Mouse (Mus musculus) hindbrain, embryonic 13.5 days (tissue): ENCODE measurements around the gene Cdr2. TPM values are rescaled to one million over a fixed set of nuclear protein-coding genes. Genes with fewer than 3 reads are reported as not detected.
A peak's percentile ranks its signal among the peaks of the same experiment; 100 is the strongest.
"Not testable (repeated sequence)": the region's sequence is repeated elsewhere in the genome, so short reads cannot be mapped to it uniquely, and the experiment has no call there.

ENCODE experiments used
- ATAC-seq: fragments of 200-750 bp; cut with Nextera tagmentation; 2 replicates; pipeline ENCODE4 v1.8.0; 2017; ENCODE audit warnings: moderate TSS enrichment; ENCODE audit not compliant: low FRiP score
- H3K27ac ChIP-seq: fragments of 300-500 bp; sonication (generic); 2 replicates; pipeline ENCODE4 v1.5.1; 2015; ENCODE audit warnings: inconsistent platforms, mild to moderate bottlenecking, moderate library complexity
- H3K27me3 ChIP-seq: fragments of 300-500 bp; sonication (generic); 2 replicates; pipeline ENCODE4 v1.6.1; 2015; ENCODE audit warnings: mild to moderate bottlenecking, inconsistent platforms
- H3K36me3 ChIP-seq: fragments of 300-500 bp; sonication (generic); 2 replicates; pipeline ENCODE4 v1.6.1; 2015; ENCODE audit warnings: mild to moderate bottlenecking, inconsistent platforms
- H3K4me1 ChIP-seq: fragments of 300-500 bp; sonication (generic); replicated peaks from 2 replicates; pipeline ENCODE4 v1.6.1; 2015; ENCODE audit warnings: inconsistent platforms
- H3K4me2 ChIP-seq: fragments of 300-500 bp; sonication (generic); 2 replicates; pipeline ENCODE4 v1.6.1; 2015; ENCODE audit warnings: inconsistent platforms, mild to moderate bottlenecking, moderate library complexity
- H3K4me3 ChIP-seq: fragments of 300-500 bp; sonication (generic); 2 replicates; pipeline ENCODE4 v1.5.1; 2015; ENCODE audit warnings: mild to moderate bottlenecking, inconsistent platforms
- H3K9ac ChIP-seq: fragments of 300-500 bp; sonication (generic); 2 replicates; pipeline ENCODE4 v1.6.1; 2015; ENCODE audit warnings: mild to moderate bottlenecking, inconsistent platforms
- H3K9me3 ChIP-seq: fragments of 300-500 bp; sonication (generic); 2 replicates; pipeline ENCODE4 v1.6.1; 2016; ENCODE audit warnings: inconsistent platforms
- WGBS: fragments of 180-500 bp; shearing (Covaris S2); methylation state at CpG from one replicate; pipeline ENCODE4 v1.1.7; 2015; 5-methylcytosine and 5-hydroxymethylcytosine counted together
- polyA plus RNA-seq: library from polyadenylated mRNA; unstranded; fragments of >200 nt; fragmentation: Nextera tagmentation; extraction: Ambion mirVana; gene quantifications from 2 replicates; pipeline ENCODE4 v1.2.1, GENCODE M21; 2015

Cdr2 gene
- polyA plus RNA-seq, 1 experiment from 2014 or later, result 16.1 TPM

- 82% methylated on average over 3 of the region's 3 CpGs for WGBS
- no peak for ATAC-seq
- Histone ChIP-seq H3K9ac (no peak overlapping the region), H3K9me3 (no peaks in the 10 kb centered on the region), H3K4me3 (no peak overlapping the region), H3K27me3 (no peaks in the 10 kb centered on the region), H3K27ac (no peak overlapping the region), H3K36me3 (peaks cover 40% of the 10 kb centered on the region), H3K4me2 (no peak overlapping the region), H3K4me1 (no peaks in the 10 kb centered on the region)
Measured at GRCm38 (mm10) chr7:120961893-120962292, 20.2 kb downstream of the Cdr2 start.

DNA sequence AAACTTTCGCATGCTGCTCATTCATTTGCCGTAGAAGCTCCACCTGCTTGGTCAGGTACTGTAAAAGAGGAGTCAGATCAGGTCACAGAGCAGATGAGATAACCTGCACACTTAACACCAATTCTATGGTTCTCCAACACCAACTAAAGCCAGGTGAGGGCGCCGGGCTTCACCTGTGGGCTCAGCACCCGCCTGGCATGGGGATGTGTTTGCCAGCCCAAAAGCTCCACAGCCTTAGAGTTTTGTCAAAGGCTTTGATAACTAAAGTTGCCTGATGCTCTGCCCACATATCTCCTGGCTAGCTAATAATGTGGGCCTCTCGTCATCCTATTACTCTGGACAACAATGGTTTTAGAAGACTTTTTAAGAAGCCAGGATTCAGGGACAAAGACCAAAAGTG is 21.5 kb downstream of the Cdr2 start:
- WGBS, result 88% methylated on average over 6 of the region's 6 CpGs
- Histone ChIP-seq H3K36me3 (peaks cover 47% of the 10 kb centered on the region), H3K4me1 (no peaks in the 10 kb centered on the region), H3K9ac (no peak overlapping the region), H3K27ac (no peak overlapping the region), H3K4me2 (no peak overlapping the region), H3K4me3 (no peak overlapping the region), H3K27me3 (no peaks in the 10 kb centered on the region), H3K9me3 (no peaks in the 10 kb centered on the region)
- no peak for ATAC-seq

GRCm38 (mm10) chr7:120960116-120960515 is 22.0 kb downstream of the Cdr2 start:
- Histone ChIP-seq H3K4me2 (no peak overlapping the region), H3K27ac (no peak overlapping the region), H3K4me3 (no peak overlapping the region), H3K9ac (no peak overlapping the region), H3K27me3 (no peaks in the 10 kb centered on the region), H3K36me3 (peaks cover 47% of the 10 kb centered on the region), H3K9me3 (no peaks in the 10 kb centered on the region), H3K4me1 (no peaks in the 10 kb centered on the region)
- ATAC-seq, result no peak
- 70% methylated on average over 2 of the region's 2 CpGs for WGBS

- H3K4me2 ChIP-seq, H3K9me3 ChIP-seq, H3K4me1 ChIP-seq, H3K27me3 ChIP-seq, ATAC-seq, H3K4me3 ChIP-seq, H3K9ac ChIP-seq, H3K27ac ChIP-seq: not testable (repeated sequence)
- H3K36me3 ChIP-seq, result peaks cover 45% of the 10 kb centered on the region
- WGBS, result 90% methylated on average over 7 of the region's 7 CpGs
Measured at GRCm38 (mm10) chr7:120953591-120953990, 28.5 kb downstream of the Cdr2 start.

- Histone ChIP-seq H3K4me3 (no peak overlapping the region), H3K9ac (no peak overlapping the region), H3K4me2 (no peak overlapping the region), H3K27me3 (no peaks in the 10 kb centered on the region), H3K36me3 (peaks cover 80% of the 10 kb centered on the region), H3K27ac (no peak overlapping the region), H3K9me3 (no peaks in the 10 kb centered on the region), H3K4me1 (no peaks in the 10 kb centered on the region)
- WGBS, result 75% methylated on average over 7 of the region's 8 CpGs
- no peak for ATAC-seq
Measured at GRCm38 (mm10) chr7:120943936-120944509, 38.1 kb downstream of the Cdr2 start.

DNA sequence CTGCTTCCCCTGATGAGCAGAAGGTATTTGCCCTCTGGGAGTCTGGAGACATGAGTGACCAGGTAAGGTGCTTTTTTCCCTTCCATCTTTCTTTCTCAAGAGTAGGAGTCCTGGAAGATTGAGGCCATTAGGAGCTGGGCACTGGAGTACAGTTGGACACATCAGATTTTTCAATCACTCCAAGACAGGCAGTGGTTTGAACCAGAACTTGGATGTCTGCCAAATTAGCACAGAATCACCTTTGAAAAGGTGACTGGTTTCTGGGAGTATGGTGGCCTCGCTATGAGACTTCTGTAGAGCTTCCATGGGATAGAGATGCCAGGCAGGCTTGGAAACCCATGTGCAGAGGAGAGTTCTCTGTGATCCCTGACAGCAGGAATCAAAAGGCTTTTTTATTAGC is 39.6 kb downstream of the Cdr2 start:
- no peak for ATAC-seq
- WGBS, result 90% methylated on average over 1 of the region's 1 CpGs
- H3K4me3 ChIP-seq, result no peak overlapping the region
- no peak overlapping the region for H3K4me2 ChIP-seq
- no peak overlapping the region for H3K9ac ChIP-seq
- no peaks in the 10 kb centered on the region for H3K4me1 ChIP-seq
- H3K27me3 ChIP-seq, result no peaks in the 10 kb centered on the region
- peaks cover 83% of the 10 kb centered on the region for H3K36me3 ChIP-seq
- H3K9me3 ChIP-seq, result no peaks in the 10 kb centered on the region
- H3K27ac ChIP-seq, result no peak overlapping the region

GRCm38 (mm10) chr7:120941214-120941613 is 40.9 kb downstream of the Cdr2 start:
- no peak for ATAC-seq
- H3K27ac ChIP-seq, result no peak overlapping the region
- WGBS, result 96% methylated on average over 6 of the region's 6 CpGs
- H3K4me2 ChIP-seq, result no peak overlapping the region
- no peaks in the 10 kb centered on the region for H3K9me3 ChIP-seq
- H3K36me3 ChIP-seq, result peaks cover 89% of the 10 kb centered on the region
- no peaks in the 10 kb centered on the region for H3K27me3 ChIP-seq
- H3K4me1 ChIP-seq, result no peaks in the 10 kb centered on the region
- H3K4me3 ChIP-seq, result no peak overlapping the region
- no peak overlapping the region for H3K9ac ChIP-seq

DNA sequence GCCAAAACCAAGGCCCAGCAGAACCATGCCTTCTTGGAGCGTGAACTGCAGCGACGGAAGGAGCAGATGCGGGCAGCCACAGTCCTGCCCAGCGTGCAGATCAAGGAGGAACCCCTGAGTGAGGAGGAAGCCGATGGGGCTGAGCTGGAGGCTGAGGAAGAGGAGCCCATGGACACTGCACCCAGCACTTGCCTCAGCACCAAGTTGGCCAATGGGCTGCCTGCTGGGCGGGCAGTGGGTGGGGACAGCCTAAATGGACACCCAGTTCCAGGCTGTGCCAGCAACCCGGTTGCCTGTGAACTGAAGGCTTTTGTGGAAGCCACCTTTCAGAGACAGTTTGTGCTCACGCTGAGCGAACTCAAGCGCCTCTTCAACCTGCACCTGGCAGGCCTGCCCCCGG is 41.8 kb downstream of the Cdr2 start:
- WGBS, result 89% methylated on average over 12 of the region's 12 CpGs
- ATAC-seq, result 0 out of 2 replicates have a peak, but pooled peaks have one; percentile 36
- H3K36me3 ChIP-seq, result peaks cover 94% of the 10 kb centered on the region

GRCm38 (mm10) chr7:120938206-120938605 is 43.9 kb downstream of the Cdr2 start:
- Histone ChIP-seq H3K27ac (no peak overlapping the region), H3K4me3 (no peak overlapping the region), H3K4me2 (no peak overlapping the region), H3K9ac (peak overlapping the region; percentile 13; the same call in 1 of the 2 replicates), H3K9me3 (no peaks in the 10 kb centered on the region), H3K36me3 (peaks cover 94% of the 10 kb centered on the region), H3K27me3 (no peaks in the 10 kb centered on the region), H3K4me1 (no peaks in the 10 kb centered on the region)
- 83% methylated on average over 9 of the region's 9 CpGs for WGBS
- ATAC-seq, result peak; percentile 25; the same call in 1 of the 2 replicates

More for the DNA sequence above, 41.8 kb downstream of the Cdr2 start:
- Histone ChIP-seq H3K4me3 (no peak overlapping the region), H3K4me2 (no peak overlapping the region), H3K4me1 (no peaks in the 10 kb centered on the region), H3K27me3 (no peaks in the 10 kb centered on the region), H3K9ac (no peak overlapping the region), H3K27ac (no peak overlapping the region), H3K9me3 (no peaks in the 10 kb centered on the region)

DNA sequence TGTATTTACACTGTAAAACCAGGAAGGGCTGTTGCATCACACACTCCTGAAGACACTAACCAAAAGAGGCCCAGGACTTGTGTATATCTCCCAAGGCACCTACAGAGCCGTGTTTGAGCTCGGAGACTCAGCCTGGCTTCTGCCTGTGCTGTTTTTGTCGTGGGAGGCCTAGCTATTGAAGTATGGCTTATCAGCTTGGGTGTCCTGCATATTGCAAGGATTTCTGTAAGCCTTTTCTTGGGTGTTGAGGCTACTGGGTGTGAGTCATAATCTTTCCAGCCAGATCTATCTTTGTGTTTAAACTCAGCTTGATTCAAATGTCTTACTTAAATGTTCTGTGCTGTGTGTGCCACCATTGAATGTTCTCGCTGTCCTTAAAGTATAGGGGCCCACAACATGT is 45.6 kb downstream of the Cdr2 start:
- H3K36me3 ChIP-seq, result peaks cover 94% of the 10 kb centered on the region
- no peaks in the 10 kb centered on the region for H3K4me1 ChIP-seq
- H3K9ac ChIP-seq, result no peak overlapping the region
- H3K4me2 ChIP-seq, result no peak overlapping the region
- ATAC-seq, result no peak
- WGBS, result 92% methylated on average over 4 of the region's 4 CpGs
- no peaks in the 10 kb centered on the region for H3K27me3 ChIP-seq
- no peaks in the 10 kb centered on the region for H3K9me3 ChIP-seq
- peak overlapping the region; percentile 23; the same call in 1 of the 2 replicates for H3K27ac ChIP-seq
- no peak overlapping the region for H3K4me3 ChIP-seq

- no peak for ATAC-seq
- H3K4me2 ChIP-seq, result no peak overlapping the region
- no peak overlapping the region for H3K9ac ChIP-seq
- H3K4me3 ChIP-seq, result no peak overlapping the region
- H3K9me3 ChIP-seq, result no peaks in the 10 kb centered on the region
- H3K36me3 ChIP-seq, result peaks cover 94% of the 10 kb centered on the region
- 31% methylated on average over 5 of the region's 5 CpGs for WGBS
- no peak overlapping the region for H3K27ac ChIP-seq
- no peaks in the 10 kb centered on the region for H3K4me1 ChIP-seq
- no peaks in the 10 kb centered on the region for H3K27me3 ChIP-seq
Measured at GRCm38 (mm10) chr7:120934716-120935115, 47.4 kb downstream of the Cdr2 start.

DNA sequence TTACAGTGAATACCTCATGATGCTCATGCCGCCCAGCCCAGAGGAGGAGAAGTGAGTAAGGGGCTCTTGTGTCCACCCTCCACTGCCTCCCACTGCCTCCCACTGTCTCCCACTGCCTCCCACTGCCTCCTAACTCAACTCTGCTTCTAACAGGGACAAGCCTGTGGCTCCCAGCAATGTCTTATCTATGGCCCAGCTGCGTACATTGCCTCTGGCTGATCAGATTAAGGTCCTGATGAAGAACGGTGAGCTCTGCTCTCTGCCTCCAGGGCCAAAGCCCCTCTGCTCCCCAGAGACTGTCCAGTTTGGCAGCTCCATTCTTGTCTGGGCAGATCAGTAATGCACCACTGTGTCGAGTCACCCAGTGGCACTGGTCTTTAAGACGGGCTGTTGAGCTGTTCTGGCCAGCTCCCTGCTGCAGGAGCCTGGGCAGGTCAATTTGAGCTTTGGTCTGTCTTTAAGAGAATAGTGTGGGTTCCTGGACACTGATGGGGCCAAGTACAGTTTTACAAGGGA is 48.4 kb downstream of the Cdr2 start:
- no peak for ATAC-seq
- WGBS, result 79% methylated on average over 5 of the region's 5 CpGs
- no peaks in the 10 kb centered on the region for H3K4me1 ChIP-seq
- H3K4me3 ChIP-seq, result no peak overlapping the region
- H3K36me3 ChIP-seq, result peaks cover 94% of the 10 kb centered on the region
- H3K9ac ChIP-seq, result no peak overlapping the region
- no peak overlapping the region for H3K27ac ChIP-seq
- no peaks in the 10 kb centered on the region for H3K27me3 ChIP-seq
- H3K9me3 ChIP-seq, result no peaks in the 10 kb centered on the region
- H3K4me2 ChIP-seq, result no peak overlapping the region

- Histone ChIP-seq H3K4me1 (no peaks in the 10 kb centered on the region), H3K9me3 (no peaks in the 10 kb centered on the region), H3K4me2 (no peak overlapping the region), H3K27me3 (no peaks in the 10 kb centered on the region), H3K4me3 (no peak overlapping the region), H3K36me3 (peaks cover 94% of the 10 kb centered on the region), H3K27ac (no peak overlapping the region), H3K9ac (no peak overlapping the region)
- ATAC-seq, result no peak
- 92% methylated on average over 7 of the region's 7 CpGs for WGBS
Measured at GRCm38 (mm10) chr7:120933110-120933509, 49.0 kb downstream of the Cdr2 start.
